Mouse (Mus musculus) c-Kit-negative CD71-positive TER-119-positive erythroid progenitor cells, embryonic 14.5 days (primary cell): Measurements from ENCODE around the gene Lgals1.

Source experiments
- DNase-seq: peaks from one replicate; pipeline ENCODE4 v3.0.0-alpha.2; 2013; ENCODE audit warnings: low read depth, low spot score

Gene Lgals1

DNA sequence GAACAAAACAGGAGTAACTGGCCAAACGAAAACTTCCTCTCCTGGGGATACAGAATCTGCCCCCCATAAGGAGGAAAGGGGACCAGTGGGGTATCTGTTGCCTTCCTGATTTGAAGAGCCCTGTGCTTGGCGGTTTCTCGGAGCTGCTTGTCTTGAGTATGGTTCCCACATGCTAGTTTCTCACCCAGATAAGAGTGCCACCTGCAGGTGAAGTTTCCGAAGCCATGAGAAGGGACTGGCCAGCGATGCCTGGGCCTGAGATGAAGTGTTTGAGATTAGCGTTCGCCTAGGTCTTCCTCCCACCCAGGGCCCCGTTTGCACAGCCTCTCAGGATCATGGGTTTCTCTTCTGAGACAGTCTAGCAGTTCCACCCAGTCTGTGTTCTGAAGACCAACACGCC is 14.5 kb upstream of the Lgals1 start:
- no peak for DNase-seq

GRCm38 (mm10) chr15:78913632-78914090 is 12.9 kb upstream of the Lgals1 start, which contains the start of gene Pdxp:
TSS of gene Pdxp (plus strand) at chr15:78913919.
- peak; percentile 88 for DNase-seq

DNA sequence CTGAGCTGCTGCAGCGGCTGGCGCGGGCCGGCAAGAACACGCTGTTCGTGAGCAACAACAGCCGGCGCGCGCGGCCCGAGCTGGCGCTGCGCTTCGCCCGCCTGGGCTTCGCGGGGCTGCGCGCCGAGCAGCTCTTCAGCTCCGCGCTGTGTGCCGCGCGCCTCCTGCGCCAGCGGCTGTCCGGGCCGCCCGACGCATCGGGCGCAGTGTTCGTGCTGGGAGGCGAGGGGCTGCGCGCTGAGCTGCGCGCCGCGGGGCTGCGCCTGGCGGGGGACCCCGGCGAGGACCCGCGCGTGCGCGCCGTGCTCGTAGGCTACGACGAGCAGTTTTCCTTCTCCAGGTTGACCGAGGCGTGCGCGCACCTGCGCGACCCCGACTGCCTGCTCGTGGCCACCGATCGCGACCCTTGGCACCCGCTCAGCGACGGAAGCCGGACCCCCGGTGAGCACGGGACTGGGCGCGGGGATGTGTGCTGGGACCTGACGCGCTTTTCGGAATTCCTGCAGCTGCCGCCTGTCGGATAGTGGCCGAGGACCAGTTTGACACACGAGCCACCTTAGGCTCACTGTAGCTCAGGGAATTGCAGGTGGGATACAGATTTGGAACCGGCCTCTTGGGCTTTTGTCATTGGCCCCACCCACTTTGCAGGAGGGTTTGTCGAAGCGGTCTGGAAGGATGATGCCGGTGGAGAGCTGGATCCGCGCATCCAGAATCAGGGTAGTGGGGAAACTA is 12.3 kb upstream of the Lgals1 start:
- no peak for DNase-seq

- DNase-seq = no peak
Observed at GRCm38 (mm10) chr15:78914823-78915659, 11.5 kb upstream of the Lgals1 start.

GRCm38 (mm10) chr15:78915660-78916017 is 10.9 kb upstream of the Lgals1 start:
- peak; percentile 65 for DNase-seq

DNA sequence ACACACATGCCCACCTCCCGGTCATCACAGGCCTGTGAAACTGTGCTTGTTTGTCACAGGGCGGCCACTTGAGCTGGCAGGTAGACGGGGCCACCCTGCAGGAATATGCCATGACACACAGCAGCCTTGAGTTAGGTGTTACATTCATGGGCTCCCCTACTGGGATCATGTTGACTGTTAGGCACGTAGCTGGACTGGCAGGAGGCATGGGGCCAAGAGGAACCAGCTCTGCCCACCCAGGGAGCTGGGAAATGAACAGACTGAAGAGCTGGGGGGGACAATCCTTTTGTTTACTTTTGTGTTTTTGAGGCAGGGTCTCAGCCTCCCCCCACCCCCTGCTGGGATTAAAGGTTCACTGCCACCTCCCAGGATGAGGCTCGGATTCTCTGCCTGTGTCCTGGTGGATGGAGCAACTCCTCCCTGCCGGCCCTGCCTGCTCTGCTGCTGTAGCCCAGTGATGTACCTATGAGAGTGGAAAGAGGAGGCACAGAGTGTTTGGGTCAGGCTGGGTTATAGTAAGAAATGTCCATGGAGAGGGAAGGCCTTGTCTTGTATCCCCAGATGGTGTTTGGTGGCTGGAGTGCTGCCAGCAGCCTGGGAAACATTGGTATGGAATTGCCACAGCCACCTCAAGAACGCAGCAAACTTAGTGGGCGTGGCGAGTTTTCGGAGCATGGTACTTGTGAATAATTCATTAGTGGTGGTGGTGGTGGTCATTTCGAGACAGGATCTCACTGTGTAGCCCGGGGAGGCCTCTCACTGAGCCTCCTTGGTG is 10.3 kb upstream of the Lgals1 start:
- DNase-seq = no peak

DNA sequence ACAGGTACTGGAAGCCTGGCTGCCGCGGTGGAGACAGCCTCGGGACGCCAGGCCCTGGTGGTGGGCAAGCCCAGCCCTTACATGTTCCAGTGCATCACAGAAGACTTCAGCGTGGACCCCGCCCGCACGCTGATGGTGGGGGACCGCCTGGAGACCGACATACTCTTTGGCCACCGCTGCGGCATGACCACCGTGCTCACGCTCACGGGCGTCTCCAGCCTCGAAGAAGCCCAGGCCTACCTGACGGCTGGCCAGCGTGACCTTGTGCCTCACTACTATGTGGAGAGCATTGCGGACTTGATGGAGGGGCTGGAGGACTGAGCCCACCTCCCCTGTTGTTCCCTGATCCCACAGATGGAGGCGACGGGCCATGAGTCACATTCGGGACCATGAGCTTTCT is 8.4 kb upstream of the Lgals1 start:
- no peak for DNase-seq

DNA sequence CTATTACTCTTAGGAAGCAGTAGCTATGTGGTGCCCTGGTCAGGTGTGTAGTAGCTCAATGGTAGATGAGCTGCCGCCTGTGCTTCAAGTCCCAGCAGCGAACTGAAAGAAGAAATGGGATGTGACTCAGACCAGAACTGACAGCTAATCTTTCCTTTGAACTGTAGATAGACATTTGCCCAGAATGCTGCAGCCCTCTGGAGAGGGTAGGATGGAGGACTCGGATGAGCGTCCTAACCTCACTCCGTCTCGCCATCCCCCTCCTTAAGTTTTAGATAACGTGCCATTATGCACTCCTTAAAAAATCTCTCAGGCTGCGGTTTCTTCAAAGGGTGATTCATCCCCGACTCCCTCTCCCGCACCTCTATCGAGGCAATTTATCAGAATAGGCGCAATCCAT is 6.6 kb upstream of the Lgals1 start:
- no peak for DNase-seq

- DNase-seq = peak; percentile 76
Observed at GRCm38 (mm10) chr15:78922700-78923099, 3.8 kb upstream of the Lgals1 start.

- peak; percentile 69 for DNase-seq
Observed at GRCm38 (mm10) chr15:78923585-78923984, 2.9 kb upstream of the Lgals1 start.

GRCm38 (mm10) chr15:78925129-78925528 is 1.4 kb upstream of the Lgals1 start:
- no peak for DNase-seq

DNA sequence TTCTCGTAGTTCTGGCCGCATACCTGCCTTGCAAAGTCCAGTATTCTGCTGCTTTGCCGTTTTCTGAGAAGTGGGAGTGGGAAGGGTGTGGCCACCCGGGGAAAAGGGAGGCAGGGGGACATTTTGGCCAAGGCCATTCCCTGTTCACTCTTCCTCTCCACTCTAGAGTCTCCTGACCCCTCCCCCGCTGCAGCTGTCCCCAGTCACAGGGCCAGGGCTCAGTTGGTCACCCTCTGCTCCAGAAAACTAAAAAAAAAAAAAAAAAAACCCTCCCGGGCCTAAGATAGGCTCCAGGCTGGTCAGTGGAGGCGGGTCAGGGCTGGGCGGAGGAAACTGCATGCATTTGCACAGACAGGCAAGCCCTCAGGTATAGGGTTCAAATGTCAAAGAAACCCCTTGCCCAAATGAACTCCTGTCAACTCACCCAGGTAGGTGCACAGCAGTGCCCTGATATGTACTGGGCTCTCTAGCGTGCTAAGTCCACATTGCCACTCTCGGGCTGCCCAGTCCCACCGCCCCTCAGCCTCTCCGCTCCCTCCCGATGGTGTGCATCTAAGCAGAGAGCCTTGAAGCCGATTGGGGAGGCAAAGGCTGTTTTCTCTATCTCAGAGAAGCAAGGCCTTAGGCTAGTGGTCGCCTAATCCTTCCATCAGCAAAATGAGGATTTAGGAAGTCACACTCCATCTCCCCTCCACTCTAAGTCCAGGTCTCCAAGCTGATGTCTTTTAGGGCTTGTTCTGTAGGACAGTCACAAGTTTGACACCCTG is 679 bp downstream of the Lgals1 start:
- DNase-seq = no peak

GRCm38 (mm10) chr15:78927788-78928457 is 1.4 kb downstream of the Lgals1 start:
- DNase-seq = no peak

- no peak for DNase-seq
Observed at GRCm38 (mm10) chr15:78928539-78928938, 2.0 kb downstream of the Lgals1 start.

DNA sequence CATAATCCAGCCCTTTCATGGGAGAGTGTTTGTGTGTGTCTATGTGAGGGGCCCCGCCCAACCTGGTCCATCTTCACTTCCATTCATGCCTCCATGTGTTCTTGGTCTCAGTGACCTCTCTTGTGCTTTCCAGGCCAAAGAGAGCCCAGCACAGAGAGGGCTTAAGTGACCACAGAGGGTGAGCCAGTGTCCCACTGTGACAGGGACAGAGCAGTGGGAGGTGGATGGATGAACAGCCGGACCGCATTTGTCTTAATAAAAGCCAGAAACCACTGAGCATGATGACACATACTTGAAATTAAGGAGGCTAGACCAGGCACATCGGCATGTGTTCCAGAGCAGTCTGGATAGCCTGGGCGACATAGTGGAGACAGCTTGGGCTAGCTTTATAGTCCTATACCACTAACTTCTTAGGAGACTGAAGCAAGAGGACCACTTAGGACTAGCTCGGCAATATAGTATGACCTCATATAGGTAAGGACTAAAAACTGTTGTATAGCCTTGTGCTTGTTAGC is 3.7 kb downstream of the Lgals1 start:
- no peak for DNase-seq

GRCm38 (mm10) chr15:78930801-78931426 is 4.4 kb downstream of the Lgals1 start:
- DNase-seq = no peak

DNA sequence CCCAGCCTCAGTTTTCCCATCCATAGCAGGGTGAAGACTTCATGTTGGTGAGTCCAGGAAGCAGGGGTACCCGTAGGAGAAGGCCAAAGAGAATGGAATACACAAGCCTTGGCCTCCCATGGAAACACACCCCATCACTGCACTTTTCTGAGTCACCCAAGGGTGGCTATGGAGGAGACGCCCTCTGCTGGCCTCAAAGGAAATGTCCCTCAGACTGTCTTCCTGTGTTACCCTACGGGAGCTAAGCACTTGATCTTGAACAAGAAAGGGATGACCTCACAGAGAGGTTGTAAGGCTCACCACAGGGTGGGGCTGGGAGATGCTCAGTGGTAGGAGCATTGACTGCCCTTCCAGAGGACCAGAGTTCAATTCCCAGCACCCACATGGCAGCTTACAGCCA is 5.1 kb downstream of the Lgals1 start:
- DNase-seq = no peak

- DNase-seq = peak; percentile 77
Observed at GRCm38 (mm10) chr15:78934784-78935320, 8.3 kb downstream of the Lgals1 start, which contains the start of gene Nol12. TSS of gene Nol12 (plus strand) at chr15:78934933.

GRCm38 (mm10) chr15:78936403-78936802 is 9.9 kb downstream of the Lgals1 start:
- no peak for DNase-seq

DNA sequence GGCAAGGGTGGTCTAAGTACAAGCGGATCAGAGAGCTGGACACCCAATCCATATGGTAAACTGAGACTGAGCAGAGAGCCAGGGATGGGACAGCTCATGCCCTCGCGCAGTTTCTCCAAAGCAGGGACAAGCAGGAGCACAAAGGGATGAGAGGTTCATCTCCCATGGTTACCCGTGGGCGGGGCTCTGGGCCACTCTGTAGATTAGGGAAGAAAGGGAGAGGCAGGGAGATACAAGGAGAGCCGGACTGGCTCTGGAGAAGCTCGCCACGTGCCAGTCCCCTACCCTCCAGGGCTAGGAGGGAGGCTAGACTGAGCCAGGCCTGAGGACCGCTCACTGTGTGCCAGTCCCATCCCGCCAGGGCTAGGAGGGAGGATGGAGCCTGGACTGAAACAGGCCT is 10.8 kb downstream of the Lgals1 start:
- no peak for DNase-seq
